8 mouse cellular contexts compared by ENCODE assay signal in genomic region chr4:130045609-130046008, GRCm38 (mm10). TPM values are rescaled to one million over a fixed set of nuclear protein-coding genes. Genes with fewer than 3 reads are reported as not detected.
DNase-seq lines count a peak whose midpoint lies in the region; ATAC-seq and TF ChIP-seq lines count a peak whose summit lies in the region.

No protein-coding gene starts in this region.

- peaks cover 11 to 26% of the 10 kb centered on the region in 2 experiments for H3K4me1 ChIP-seq in CH12.LX (ENCODE audit: control insufficient read depth in 1 of 2, insufficient read depth in 2 of 2)
- peaks cover 20% of the 10 kb centered on the region for H3K4me1 ChIP-seq in heart, embryonic 16.5 days (ENCODE audit: control insufficient read depth, insufficient read depth, low read length)

- H3K27me3 ChIP-seq in CH12.LX (replicated peaks), result peaks cover 55% of the 10 kb centered on the region
- H3K27me3 ChIP-seq in heart, embryonic 16.5 days (ENCODE audit: control insufficient read depth, insufficient read depth, low read length), result no peaks in the 10 kb centered on the region

- no peak for TF ChIP-seq EP300 in CH12.LX (IDR thresholded peaks at IDR 0.05; ENCODE audit: low read length)

- TF ChIP-seq POLR2A in CH12.LX (IDR thresholded peaks at IDR 0.05; ENCODE audit: low read depth, low read length), result peak; percentile 38

- peak overlapping the region; percentile 3; the same call in 1 of the 2 replicates for H3K9ac ChIP-seq in CH12.LX (ENCODE audit: insufficient read depth, low read depth)
- no peak overlapping the region for H3K9ac ChIP-seq in heart, embryonic 16.5 days (ENCODE audit: low read length)

- peak; percentile 70 for DNase-seq in CH12.LX (ENCODE audit: extremely low read depth)
- DNase-seq in embryo, embryonic 10 days (ENCODE audit: low spot score), result peak; percentile 57
- DNase-seq in liver, result peak; percentile 47
- no peak for DNase-seq in left cerebral cortex, adult 9 months (ENCODE audit: low spot score in 2 of 2)
- no peak for DNase-seq in frontal cortex, postnatal 10 days (ENCODE audit: low spot score in 2 of 2)
- DNase-seq in frontal cortex, adult 2 months (ENCODE audit: extremely low spot score in 1 of 2, low spot score in 1 of 2), result no peak

- in situ Hi-C loops in CH12.LX (cut with MboI; ENCODE audit: low pct_ligation_motif_present, low pct_unique_long_range_greater_than_20kb, low sequenced_read_pairs), result no loop called here

- H3K36me3 ChIP-seq in CH12.LX (replicated peaks in 1 of 2; ENCODE audit: control insufficient read depth in 1 of 2, insufficient read depth in 1 of 2, low read length in 1 of 2), result no peaks in the 10 kb centered on the region
- H3K36me3 ChIP-seq in heart, embryonic 16.5 days (ENCODE audit: control insufficient read depth, insufficient read depth), result no peaks in the 10 kb centered on the region

- peak; percentile 46; the same call in 1 of the 2 replicates for ATAC-seq in heart, embryonic 16.5 days (replicated peaks; ENCODE audit: extremely low read depth, insufficient read depth, low FRiP score)
- peak; percentile 57 for ATAC-seq in neutrophil, adult 5-6 weeks (ENCODE audit: extremely low read depth, insufficient number of reproducible peaks, low FRiP score, poor library complexity, severe bottlenecking)

- H3K27ac ChIP-seq in CH12.LX (ENCODE audit: insufficient read depth, low read depth), result no peak overlapping the region
- H3K27ac ChIP-seq in heart, embryonic 16.5 days (ENCODE audit: low read length), result peak overlapping the region; percentile 30; the same call in 1 of the 2 replicates

- WGBS in heart, embryonic 16.5 days, result 27% methylated on average over 14 of the region's 14 CpGs

- dilution Hi-C loops in CH12.LX (cut with MboI; ENCODE audit: extremely low pct_ligation_motif_present, extremely low pct_unique_long_range_greater_than_20kb, low sequenced_read_pairs), result no loop called here

- no peak overlapping the region for H3K4me2 ChIP-seq in CH12.LX (ENCODE audit: insufficient read depth, low read depth, poor library complexity, severe bottlenecking)
- 0 out of 2 replicates have a peak overlapping the region, but pooled peaks have one; percentile 13 for H3K4me2 ChIP-seq in heart, embryonic 16.5 days (ENCODE audit: low read depth, low read length)

- H3K79me2 ChIP-seq in CH12.LX (replicated peaks; ENCODE audit: control insufficient read depth, extremely low read depth, insufficient read depth, poor library complexity, severe bottlenecking), result no peaks in the 10 kb centered on the region

- no peaks in the 10 kb centered on the region for H3K9me3 ChIP-seq in CH12.LX (replicated peaks; ENCODE audit: low read length)
- H3K9me3 ChIP-seq in heart, embryonic 16.5 days (replicated peaks; ENCODE audit: control insufficient read depth, low read length), result no peaks in the 10 kb centered on the region

- no peak overlapping the region for H3K4me3 ChIP-seq in CH12.LX (replicated peaks in 1 of 3; ENCODE audit: low read depth in 2 of 3, low read length in 2 of 3, poor library complexity in 1 of 3)
- H3K4me3 ChIP-seq in heart, embryonic 16.5 days (ENCODE audit: low read length), result no peak overlapping the region

- no peak for TF ChIP-seq RAD21 in CH12.LX (IDR thresholded peaks at IDR 0.05; ENCODE audit: low read depth, low read length)

- no peak for TF ChIP-seq CTCF in CH12.LX (conservative IDR thresholded peaks at IDR 0.05 in 1 of 2, IDR thresholded peaks at IDR 0.05 in 1 of 2; ENCODE audit: low read depth in 2 of 2, low read length in 2 of 2)

TF ChIP-seq in CH12.LX, 34 proteins besides CTCF, POLR2A, EP300 and RAD21:
- no peak for TF ChIP-seq POLR2AphosphoS2 (IDR thresholded peaks at IDR 0.05; ENCODE audit: low read depth, low read length)
- peak; percentile 9; the same call in 1 of the 2 replicates for TF ChIP-seq SMC3 (IDR thresholded peaks at IDR 0.05; ENCODE audit: low read depth, low read length)
- 0 out of 2 replicates have a peak, but pooled peaks have one; percentile 53 for TF ChIP-seq UBTF (IDR thresholded peaks at IDR 0.05; ENCODE audit: low read depth, low read length)
- peak; percentile 62 for TF ChIP-seq MAX (IDR thresholded peaks at IDR 0.05; ENCODE audit: low read length)
- no peak for TF ChIP-seq ZKSCAN1 (IDR thresholded peaks at IDR 0.05; ENCODE audit: borderline replicate concordance, low read depth, low read length)
- TF ChIP-seq TBP (conservative IDR thresholded peaks at IDR 0.05; ENCODE audit: low read depth, low read length), result no peak
- no peak for TF ChIP-seq JUND (conservative IDR thresholded peaks at IDR 0.05; ENCODE audit: low read depth, low read length)
- TF ChIP-seq NELFE (IDR thresholded peaks at IDR 0.05; ENCODE audit: low read depth, low read length), result no peak
- peak; percentile 93 for TF ChIP-seq MAFK (IDR thresholded peaks at IDR 0.05; ENCODE audit: insufficient replicate concordance, low read length)
- peak; percentile 37; the same call in 1 of the 2 replicates for TF ChIP-seq IRF4 (IDR thresholded peaks at IDR 0.05; ENCODE audit: low read depth, low read length)
- peak; percentile 73 for TF ChIP-seq ETS1 (conservative IDR thresholded peaks at IDR 0.05; ENCODE audit: low read depth, low read length)
- TF ChIP-seq E2F4 (IDR thresholded peaks at IDR 0.05; ENCODE audit: insufficient replicate concordance, low read depth, low read length), result no peak
- no peak for TF ChIP-seq SIN3A (IDR thresholded peaks at IDR 0.05; ENCODE audit: low read length)
- peak; percentile 79 for TF ChIP-seq ELF1 (IDR thresholded peaks at IDR 0.05; ENCODE audit: low read depth, low read length)
- TF ChIP-seq MXI1 (IDR thresholded peaks at IDR 0.05; ENCODE audit: low read depth, low read length), result no peak
- no peak for TF ChIP-seq JUN (IDR thresholded peaks at IDR 0.05; ENCODE audit: insufficient read depth, low read depth, low read length)
- no peak; the same call in 1 of the 2 replicates for TF ChIP-seq HCFC1 (IDR thresholded peaks at IDR 0.05; ENCODE audit: low read depth, low read length)
- TF ChIP-seq ZC3H11A (IDR thresholded peaks at IDR 0.05; ENCODE audit: low read depth, low read length), result no peak
- TF ChIP-seq CHD2 (IDR thresholded peaks at IDR 0.05; ENCODE audit: low read length), result no peak
- no peak for TF ChIP-seq MAZ (IDR thresholded peaks at IDR 0.05; ENCODE audit: low read depth, low read length)
- TF ChIP-seq USF1 (IDR thresholded peaks at IDR 0.05; ENCODE audit: low read depth, low read length), result no peak
- no peak for TF ChIP-seq GABPA (IDR thresholded peaks at IDR 0.05; ENCODE audit: insufficient replicate concordance, low read depth, low read length)
- 0 out of 2 replicates have a peak, but pooled peaks have one; percentile 27 for TF ChIP-seq MEF2A (IDR thresholded peaks at IDR 0.05; ENCODE audit: borderline replicate concordance, low read depth, low read length)
- TF ChIP-seq RCOR1 (conservative IDR thresholded peaks at IDR 0.05; ENCODE audit: low read depth, low read length), result no peak
- peak; percentile 14; the same call in 1 of the 2 replicates for TF ChIP-seq BHLHE40 (IDR thresholded peaks at IDR 0.05; ENCODE audit: low read depth, low read length)
- peak; percentile 6; the same call in 1 of the 2 replicates for TF ChIP-seq NRF1 (IDR thresholded peaks at IDR 0.05; ENCODE audit: low read depth, low read length)
- peak; percentile 49; the same call in 1 of the 2 replicates for TF ChIP-seq MYC (IDR thresholded peaks at IDR 0.05; ENCODE audit: low read depth, low read length)
- no peak for TF ChIP-seq PAX5 (IDR thresholded peaks at IDR 0.05; ENCODE audit: low read length)
- no peak for TF ChIP-seq USF2 (conservative IDR thresholded peaks at IDR 0.05; ENCODE audit: low read depth, low read length)
- TF ChIP-seq TCF12 (IDR thresholded peaks at IDR 0.05; ENCODE audit: low read depth, low read length), result peak; percentile 45; the same call in 1 of the 2 replicates

RNA-seq across cellular contexts. Expression of gene Col16a1, which starts 2.0 kb away (rescaled TPM):
- total RNA-seq in CH12.LX (2012; rRNA removed) (0.13 TPM in 1 of 2 replicates, not detected in the other), CH12.LX (2014; rRNA removed) (not detected in 2 replicates)
- polyA plus RNA-seq in CH12.LX (2012; ENCODE audit: insufficient read length, low read depth), result not detected in 2 replicates
- polyA plus RNA-seq in heart, embryonic 16.5 days (2015; fragmentation: Nextera tagmentation; extraction: Ambion mirVana), result 26.6 and 37.7 TPM in 2 replicates
- total RNA-seq in neutrophil, adult 5-6 weeks (2017), result not detected in 2 replicates
- 40.4 and 40.6 TPM in 2 replicates for polyA plus RNA-seq in frontal cortex, adult 2 months (2012; rRNA removed)

RNA-seq across cellular contexts. Expression of gene Pef1, which starts 56.7 kb away (rescaled TPM):
- total RNA-seq in CH12.LX (2012; rRNA removed) (31.4 and 32.5 TPM in 2 replicates), CH12.LX (2014; rRNA removed) (26.2 and 26.5 TPM in 2 replicates)
- 34.2 and 38.6 TPM in 2 replicates for polyA plus RNA-seq in CH12.LX (2012; ENCODE audit: insufficient read length, low read depth)
- polyA plus RNA-seq in heart, embryonic 16.5 days (2015; fragmentation: Nextera tagmentation; extraction: Ambion mirVana), result 61.9 and 62.9 TPM in 2 replicates
- 21.9 and 22.7 TPM in 2 replicates for total RNA-seq in neutrophil, adult 5-6 weeks (2017)
- polyA plus RNA-seq in frontal cortex, adult 2 months (2012; rRNA removed), result 73.5 and 75.2 TPM in 2 replicates

Comparison
In these comparisons a context has a peak if more than half of its experiments do, and no peak if none do; other contexts are left out.
1. DNase-seq: peak in CH12.LX (single experiment), embryo, embryonic 10 days (single experiment) and liver (single experiment); none in left cerebral cortex, adult 9 months (0 of 2), frontal cortex, postnatal 10 days (0 of 2) and frontal cortex, adult 2 months (0 of 2).
2. RNA of gene Col16a1, which starts 2.0 kb away (polyA plus RNA-seq): 40.4 to 40.6 TPM in frontal cortex, adult 2 months and 26.6 to 37.7 TPM in heart, embryonic 16.5 days; not detected in CH12.LX; every median in the first group is over 10 times any median in the second.